Mouse (Mus musculus): ENCODE measurements around the gene Pcdh17. TPM values are rescaled to one million over a fixed set of nuclear protein-coding genes. Genes with fewer than 3 reads are reported as not detected.

The Pcdh17 gene
- 1.6 and 3.4 TPM in 2 replicates for polyA plus RNA-seq (2015; fragmentation: Nextera tagmentation; extraction: Ambion mirVana)

DNA sequence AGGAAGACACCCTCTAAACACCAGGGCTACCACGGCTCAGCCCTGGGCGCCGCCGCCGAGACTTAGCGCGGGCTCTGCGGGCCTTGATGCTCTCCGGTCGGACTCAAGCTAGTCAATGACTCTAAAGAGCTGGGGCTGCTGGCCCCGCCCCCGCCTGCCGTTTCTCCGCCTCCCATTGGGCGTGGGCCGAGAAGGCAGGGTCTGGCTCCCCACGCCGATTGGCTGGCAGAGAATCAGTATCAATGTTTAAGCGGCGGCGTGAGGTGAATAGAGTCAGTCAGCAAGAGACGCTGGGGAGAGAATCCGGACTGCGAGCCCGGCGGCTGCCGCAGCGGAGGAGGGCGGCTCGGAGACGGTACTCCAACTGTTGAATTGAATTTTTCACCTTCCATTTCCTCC, at the start of gene Pcdh17:
Gene Pcdh17 (plus strand): TSS at position 276 of the 399 bp plus-strand sequence.

Data from adrenal gland, postnatal 0 days (tissue).